Mouse (Mus musculus): ENCODE results near the gene Srsf3. TPM values are rescaled to one million over a fixed set of nuclear protein-coding genes. Genes with fewer than 3 reads are reported as not detected.

The Srsf3 gene
- total RNA-seq, 2 experiments from 2014 or later: 144 to 193 TPM

DNA sequence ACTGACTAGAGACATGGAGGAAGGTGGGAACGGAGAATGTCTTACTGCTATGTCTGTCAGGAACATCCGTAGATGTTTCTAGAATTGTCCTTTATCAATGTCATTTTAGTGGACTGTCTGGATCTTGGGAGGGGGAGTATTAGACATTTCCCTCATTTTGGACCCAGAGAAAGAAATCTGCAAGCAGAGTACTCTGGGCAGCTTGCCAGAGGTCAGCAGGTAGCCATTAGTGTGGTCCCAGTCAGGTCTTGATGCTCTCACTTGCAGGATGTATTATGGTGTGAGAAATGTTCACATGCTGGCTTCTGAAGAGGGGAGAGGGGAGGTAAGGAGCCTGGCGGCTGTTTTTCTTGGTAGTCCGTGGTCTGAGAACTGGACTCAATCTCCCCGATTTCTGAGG lies 60.1 kb downstream of the Srsf3 start:
- DNase-seq: no peak

Other genes with a start within 250 kb of the Srsf3 start
- 10 to 100 TPM; 56.2 to 62.8 TPM for gene Brpf3, start 231.5 kb upstream of the Srsf3 start, total RNA-seq (2021)
- gene Pnpla1, start 174.2 kb upstream of the Srsf3 start, total RNA-seq (2021): not detected
- gene 4930539E08Rik, start 117.3 kb upstream of the Srsf3 start, total RNA-seq (2021): under 1 TPM; 0.09 to 0.12 TPM
- under 1 TPM; 0.90 to 0.91 TPM for gene Pxt1, start 88.8 kb upstream of the Srsf3 start, total RNA-seq (2021)
- gene Kctd20, start 80.7 kb upstream of the Srsf3 start, total RNA-seq (2021): 10 to 100 TPM; 76.1 to 76.7 TPM
- 10 to 100 TPM; 55.0 to 76.8 TPM for gene Stk38, start 24.6 kb upstream of the Srsf3 start, total RNA-seq (2021)
- gene Cdkn1a, start 58.3 kb downstream of the Srsf3 start, total RNA-seq (2021): 100 to 1,000 TPM in 1 of 2 experiments, 10 to 100 TPM in 1; 46.6 to 201 TPM
- 1 to 10 TPM in 1 of 2 experiments, under 1 TPM in 1; 0.66 to 1.4 TPM for gene Rab44, start 81.5 kb downstream of the Srsf3 start, total RNA-seq (2021)
- 1 to 10 TPM; 1.0 to 1.6 TPM for gene Cpne5, start 205.5 kb downstream of the Srsf3 start, total RNA-seq (2021)
- 10 to 100 TPM; 24.6 to 27.9 TPM for gene Ppil1, start 231.6 kb downstream of the Srsf3 start, total RNA-seq (2021)
- 100 to 1,000 TPM; 158 to 160 TPM for gene BC004004, start 236.2 kb downstream of the Srsf3 start, total RNA-seq (2021)